Mouse (Mus musculus): ENCODE data around the gene Fyttd1. TPM values are rescaled to one million over a fixed set of nuclear protein-coding genes. Genes with fewer than 3 reads are reported as not detected.

Gene Fyttd1
- total RNA-seq, 4 experiments from 2014 or later = 97.2 to 136 (median 120) TPM

- no peak for DNase-seq
Measured at GRCm38 (mm10) chr16:32945379-32945778, 68.1 kb downstream of the Fyttd1 start.

DNA sequence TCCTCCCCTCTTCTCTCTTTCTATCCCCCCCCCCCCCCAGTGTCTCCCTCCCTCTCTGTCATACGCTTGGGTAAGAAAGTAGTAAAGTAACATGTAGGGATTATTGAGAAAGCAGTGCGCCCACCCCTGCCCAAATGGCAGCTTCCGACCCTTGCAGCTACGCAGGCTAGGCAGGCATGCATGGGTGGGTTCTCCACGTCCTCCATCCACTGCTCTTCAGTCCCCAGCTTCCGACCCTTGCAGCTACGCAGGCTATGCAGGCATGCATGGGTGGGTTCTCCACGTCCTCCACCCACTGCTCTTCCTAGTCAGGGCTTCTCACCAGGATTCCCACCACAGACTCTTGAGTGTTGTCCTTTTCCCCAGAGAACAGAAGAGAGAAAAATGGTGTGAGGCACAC lies 70.7 kb downstream of the Fyttd1 start:
- no peak for DNase-seq

GRCm38 (mm10) chr16:32948656-32949055 lies 71.4 kb downstream of the Fyttd1 start:
- DNase-seq = no peak

GRCm38 (mm10) chr16:32949281-32949680 lies 72.0 kb downstream of the Fyttd1 start:
- DNase-seq = no peak

DNA sequence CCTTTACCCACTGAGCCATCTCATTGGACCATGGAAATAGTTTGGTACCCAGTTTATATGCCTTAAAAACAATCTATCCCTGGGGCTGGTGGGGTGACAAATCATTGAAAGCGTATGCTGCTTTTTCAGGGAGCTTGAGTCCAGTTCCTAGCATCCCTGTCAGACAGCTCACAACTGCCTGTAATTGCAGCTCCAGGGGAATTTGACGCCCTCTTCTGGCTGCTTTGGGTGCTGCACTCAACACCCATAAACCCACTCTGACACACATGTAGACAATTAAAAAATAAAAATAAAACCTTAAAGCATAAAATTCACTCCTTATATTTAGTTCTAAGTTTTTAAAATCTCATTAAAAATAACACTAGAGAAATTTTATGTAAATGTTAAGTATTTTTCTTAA lies 73.8 kb downstream of the Fyttd1 start:
- no peak for DNase-seq

- DNase-seq = no peak
Measured at GRCm38 (mm10) chr16:32953806-32954205, 76.5 kb downstream of the Fyttd1 start.

DNA sequence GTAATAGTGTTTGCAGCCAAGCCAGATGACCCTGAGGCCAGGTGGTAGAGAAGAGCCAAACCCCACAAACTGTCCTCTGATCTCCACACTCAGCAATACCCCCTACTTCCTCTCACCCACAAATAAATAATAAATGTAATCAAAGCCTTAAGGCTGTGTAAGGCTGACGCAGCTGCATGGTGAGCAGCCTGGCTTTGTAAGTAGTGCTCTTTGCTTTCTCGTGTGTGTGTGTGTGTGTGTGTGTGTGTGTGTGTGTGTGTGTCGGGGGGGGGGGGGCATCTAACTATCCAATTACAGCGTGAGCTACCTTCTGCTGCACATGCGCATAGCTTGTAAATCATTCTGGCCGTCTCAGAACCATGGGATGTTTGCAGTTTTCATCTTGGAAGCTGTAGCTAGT lies 77.0 kb downstream of the Fyttd1 start:
- DNase-seq = no peak

DNA sequence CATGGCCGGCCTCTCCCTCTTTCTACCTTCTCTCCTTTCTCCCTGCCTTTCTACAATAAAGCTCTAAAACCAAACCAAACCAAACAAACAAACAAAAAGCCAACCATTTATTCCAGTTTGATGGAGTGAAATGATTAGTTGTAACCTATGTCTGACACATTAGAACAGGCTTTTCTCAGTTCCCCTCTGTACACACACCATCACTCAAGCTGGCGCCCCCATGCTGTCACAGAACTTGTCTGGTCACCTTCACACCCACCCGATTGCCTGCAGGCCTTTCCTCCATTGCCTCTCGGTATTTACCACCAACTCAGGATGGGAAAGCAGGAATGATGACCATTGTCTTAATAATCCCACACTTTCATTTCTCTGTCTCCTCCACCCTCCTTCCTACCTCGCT lies 79.6 kb downstream of the Fyttd1 start:
- no peak for DNase-seq

Other genes with a start within 250 kb of the Fyttd1 start
- gene Tnk2, start 233.6 kb upstream of the Fyttd1 start, total RNA-seq (2022) = 10 to 100 TPM; 33.0 to 66.6 (median 48.3) TPM
- not detected for gene Muc4, start 141.6 kb upstream of the Fyttd1 start, total RNA-seq (2022)
- under 1 TPM in 1 of 4 experiments, not detected in 3; 0.19 TPM for gene Muc20, start 80.1 kb upstream of the Fyttd1 start, total RNA-seq (2022)
- not detected for gene Smbd1, start 67.0 kb upstream of the Fyttd1 start, total RNA-seq (2022)
- gene Rubcn, start 266 bp downstream of the Fyttd1 start, total RNA-seq (2022) = 10 to 100 TPM; 31.0 to 60.3 (median 46.8) TPM
- 10 to 100 TPM; 36.3 to 48.0 (median 42.9) TPM for gene Lrch3, start 36.6 kb downstream of the Fyttd1 start, total RNA-seq (2022)
- 1 to 10 TPM; 1.0 to 6.4 (median 3.7) TPM for gene Iqcg, start 178.7 kb downstream of the Fyttd1 start, total RNA-seq (2022)
- 100 to 1,000 TPM; 636 to 871 (median 712) TPM for gene Rpl35a, start 179.0 kb downstream of the Fyttd1 start, total RNA-seq (2022)
- 10 to 100 TPM; 11.7 to 39.2 (median 25.1) TPM for gene Lmln, start 185.0 kb downstream of the Fyttd1 start, total RNA-seq (2022)

Data from adrenal gland, adult 8-10 months (tissue).